Mouse (Mus musculus) cerebellum, adult 2 months (tissue): ENCODE results near the gene Arhgef3. TPM values are rescaled to one million over a fixed set of nuclear protein-coding genes. Genes with fewer than 3 reads are reported as not detected.

Source experiments
- DNase-seq, 2 experiments: peaks; one replicate each; pipeline ENCODE4 v3.0.0; 2021
- H3K27ac ChIP-seq: fragments of 200-500 bp; 2 replicates; pipeline ENCODE4 v1.5.1; 2012; ENCODE audit warnings: low read length, control low read depth, inconsistent platforms; ENCODE audit not compliant: insufficient read depth
- H3K27me3 ChIP-seq: fragments of 200-500 bp; 2 replicates; pipeline ENCODE4 v1.6.1; 2012; ENCODE audit warnings: inconsistent platforms, mild to moderate bottlenecking, low read length, moderate library complexity; ENCODE audit not compliant: control insufficient read depth, insufficient read depth
- H3K4me1 ChIP-seq: fragments of 200-500 bp; 2 replicates; pipeline ENCODE4 v1.6.1; 2011; ENCODE audit warnings: low read length; ENCODE audit not compliant: control insufficient read depth, insufficient read depth
- H3K4me3 ChIP-seq: fragments of 200-500 bp; replicated peaks from 2 replicates; pipeline ENCODE3; 2011; ENCODE audit warnings: mild to moderate bottlenecking, low read depth, low read length, control low read depth; ENCODE audit not compliant: insufficient read depth
- CTCF ChIP-seq: fragments of 200-500 bp; IDR thresholded peaks from 2 replicates; pipeline ENCODE4 v1.5.1; 2011; ENCODE audit warnings: low read depth, mild to moderate bottlenecking, control low read depth, low read length, moderate library complexity, borderline replicate concordance; ENCODE audit not compliant: insufficient read depth
- POLR2A ChIP-seq: fragments of 200-500 bp; IDR thresholded peaks from 2 replicates; pipeline ENCODE4 v1.6.1; 2011; ENCODE audit warnings: low read length, control low read depth, borderline replicate concordance; ENCODE audit not compliant: insufficient read depth
- WGBS: fragments of 180-500 bp; shearing (Covaris S2); methylation state at CpG from one replicate; pipeline ENCODE4 v1.1.7; 2018; 5-methylcytosine and 5-hydroxymethylcytosine counted together
- polyA plus RNA-seq: library from polyadenylated mRNA; depleted of rRNA; stranded (reverse); fragments of >200 nt; gene quantifications from 2 replicates; pipeline ENCODE4 v1.2.3, GENCODE M21; 2012

The Arhgef3 gene
- polyA plus RNA-seq, 1 experiment, result 54.8 TPM

DNA sequence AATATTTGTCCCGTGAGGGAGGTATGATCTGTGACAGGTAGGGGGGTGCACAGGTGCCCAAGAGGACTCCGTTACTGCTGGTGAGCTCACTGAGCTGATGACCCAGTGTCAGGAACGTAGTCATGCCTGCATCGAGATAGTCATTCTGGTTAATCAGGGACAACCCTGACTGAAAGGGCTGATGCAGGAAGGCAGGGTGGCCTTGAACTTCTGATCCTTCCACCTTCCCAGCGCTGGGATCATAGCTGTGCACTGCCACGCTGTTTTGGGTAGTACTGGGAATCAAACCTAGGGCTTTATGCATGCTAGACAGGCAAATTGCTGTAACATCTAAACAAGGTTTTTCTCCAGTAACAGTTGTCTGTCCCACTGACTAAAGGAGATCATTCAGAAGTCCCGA lies 109.9 kb downstream of the Arhgef3 start:
- no peak for DNase-seq
- Histone ChIP-seq H3K27ac (no peak overlapping the region), H3K4me1 (peaks cover 7% of the 10 kb centered on the region), H3K27me3 (no peaks in the 10 kb centered on the region), H3K4me3 (no peak overlapping the region)
- TF ChIP-seq CTCF (no peak), POLR2A (no peak)
- 94% methylated on average over 7 of the region's 7 CpGs for WGBS

DNA sequence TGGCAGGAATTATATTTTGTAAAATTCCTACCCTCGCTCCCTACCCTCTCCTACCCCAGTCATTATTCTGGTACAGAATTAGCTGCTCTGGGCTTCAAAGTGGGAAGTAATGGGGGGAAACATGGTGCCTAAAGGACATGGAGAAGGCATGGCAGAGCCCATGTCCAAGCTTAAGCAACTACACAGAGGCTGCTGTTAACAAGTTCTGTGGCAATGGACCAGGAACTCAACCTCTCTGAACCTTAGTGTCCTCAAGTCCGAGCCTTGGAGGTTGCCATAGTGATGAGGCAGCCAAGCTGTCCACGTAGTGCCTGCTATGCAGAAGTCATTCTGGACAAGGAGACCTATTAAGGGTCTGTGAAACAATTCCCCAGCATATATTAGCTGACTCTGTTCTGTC lies 111.6 kb downstream of the Arhgef3 start:
- Histone ChIP-seq H3K27ac (no peak overlapping the region), H3K27me3 (no peaks in the 10 kb centered on the region), H3K4me3 (no peak overlapping the region), H3K4me1 (no peaks in the 10 kb centered on the region)
- TF ChIP-seq CTCF (no peak), POLR2A (no peak)
- DNase-seq, result no peak
- WGBS, result 69% methylated on average over 3 of the region's 3 CpGs

DNA sequence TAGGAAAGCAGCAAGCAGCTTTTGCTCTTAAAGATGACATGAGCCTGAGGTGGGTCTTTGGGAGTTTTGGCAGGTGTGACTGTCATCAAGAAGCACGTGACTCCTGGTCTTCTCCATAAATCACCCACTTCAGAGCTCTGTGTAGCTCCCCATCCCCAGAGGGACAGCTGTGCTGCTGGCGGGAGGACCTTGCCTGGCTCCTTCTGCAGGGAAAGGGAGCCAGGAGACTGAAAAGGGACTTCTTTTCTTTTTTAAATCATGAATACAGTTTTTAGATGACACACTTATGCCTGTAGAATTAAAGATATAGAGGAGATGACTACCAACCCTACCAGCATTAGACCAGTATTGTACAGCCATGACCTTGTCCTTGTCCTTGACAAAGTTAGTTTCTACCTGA lies 113.6 kb downstream of the Arhgef3 start:
- no peak overlapping the region for H3K27ac ChIP-seq
- H3K27me3 ChIP-seq, result no peaks in the 10 kb centered on the region
- no peak overlapping the region for H3K4me3 ChIP-seq
- WGBS, result 76% methylated on average over 2 of the region's 2 CpGs
- TF ChIP-seq CTCF, result no peak
- no peaks in the 10 kb centered on the region for H3K4me1 ChIP-seq
- DNase-seq, result no peak

DNA sequence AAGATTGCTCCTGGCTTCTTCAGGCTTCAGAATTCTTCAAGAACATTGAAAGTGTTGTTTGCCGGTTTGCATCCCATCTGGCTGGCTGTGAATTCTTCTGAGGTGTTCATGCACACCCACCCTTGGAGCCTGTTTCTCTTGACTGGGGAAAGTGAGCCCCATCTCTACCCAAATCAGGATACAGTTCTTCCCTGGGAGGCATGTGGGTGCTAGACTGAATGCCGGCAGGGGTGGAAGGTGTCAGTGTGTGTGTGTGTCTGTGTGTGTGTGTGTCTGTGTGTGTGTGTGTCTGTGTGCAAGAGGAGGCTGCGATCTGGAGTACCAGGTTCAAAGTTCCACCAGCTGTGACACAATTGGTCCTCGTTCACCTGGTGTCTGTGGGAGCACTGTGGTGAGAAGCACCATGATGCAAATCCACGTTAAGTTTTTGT lies 114.3 kb downstream of the Arhgef3 start:
- no peaks in the 10 kb centered on the region for H3K27me3 ChIP-seq
- H3K27ac ChIP-seq, result no peak overlapping the region
- H3K4me1 ChIP-seq, result no peaks in the 10 kb centered on the region
- WGBS, result 87% methylated on average over 5 of the region's 5 CpGs
- H3K4me3 ChIP-seq, result no peak overlapping the region
- DNase-seq, result no peak
- TF ChIP-seq POLR2A, result no peak
- no peak for TF ChIP-seq CTCF

DNA sequence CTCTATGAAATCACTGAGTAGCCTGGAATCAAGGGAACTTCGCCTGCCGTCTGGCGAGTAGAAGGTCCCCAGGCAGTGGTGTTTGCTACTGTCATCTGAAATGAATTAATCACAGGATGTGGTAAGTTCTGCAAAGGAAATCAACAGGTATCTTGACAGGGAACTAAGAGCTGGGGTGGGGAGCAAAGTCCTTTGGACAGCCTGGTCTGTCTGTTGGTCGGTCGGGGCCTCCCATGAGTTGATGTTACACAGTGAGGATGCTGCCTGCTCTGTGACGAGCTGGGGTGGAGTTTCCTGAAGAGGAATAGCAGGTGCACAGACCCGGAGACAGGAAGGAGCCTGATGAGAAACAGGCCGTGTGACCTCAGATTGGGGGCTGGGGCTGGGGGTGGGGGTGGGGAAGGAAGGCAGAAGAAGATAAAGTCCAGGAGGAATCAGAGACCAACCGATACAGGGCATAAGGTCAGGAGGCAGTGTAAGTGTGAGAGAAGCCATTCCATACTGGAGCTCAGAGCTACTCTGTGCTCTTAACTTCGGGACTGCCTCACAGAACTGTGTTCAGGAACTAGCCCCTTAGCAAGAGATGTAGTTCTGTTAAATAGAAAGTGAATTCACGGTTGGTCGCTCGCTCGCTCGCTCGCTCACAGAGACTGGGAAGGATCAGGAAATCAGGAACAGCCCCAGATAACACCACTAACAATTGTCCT lies 114.9 kb downstream of the Arhgef3 start:
- WGBS, result 77% methylated on average over 16 of the region's 16 CpGs
- no peak overlapping the region for H3K4me3 ChIP-seq
- H3K27me3 ChIP-seq, result no peaks in the 10 kb centered on the region
- TF ChIP-seq CTCF (no peak), POLR2A (no peak)
- no peaks in the 10 kb centered on the region for H3K4me1 ChIP-seq
- no peak overlapping the region for H3K27ac ChIP-seq
- no peak for DNase-seq

DNA sequence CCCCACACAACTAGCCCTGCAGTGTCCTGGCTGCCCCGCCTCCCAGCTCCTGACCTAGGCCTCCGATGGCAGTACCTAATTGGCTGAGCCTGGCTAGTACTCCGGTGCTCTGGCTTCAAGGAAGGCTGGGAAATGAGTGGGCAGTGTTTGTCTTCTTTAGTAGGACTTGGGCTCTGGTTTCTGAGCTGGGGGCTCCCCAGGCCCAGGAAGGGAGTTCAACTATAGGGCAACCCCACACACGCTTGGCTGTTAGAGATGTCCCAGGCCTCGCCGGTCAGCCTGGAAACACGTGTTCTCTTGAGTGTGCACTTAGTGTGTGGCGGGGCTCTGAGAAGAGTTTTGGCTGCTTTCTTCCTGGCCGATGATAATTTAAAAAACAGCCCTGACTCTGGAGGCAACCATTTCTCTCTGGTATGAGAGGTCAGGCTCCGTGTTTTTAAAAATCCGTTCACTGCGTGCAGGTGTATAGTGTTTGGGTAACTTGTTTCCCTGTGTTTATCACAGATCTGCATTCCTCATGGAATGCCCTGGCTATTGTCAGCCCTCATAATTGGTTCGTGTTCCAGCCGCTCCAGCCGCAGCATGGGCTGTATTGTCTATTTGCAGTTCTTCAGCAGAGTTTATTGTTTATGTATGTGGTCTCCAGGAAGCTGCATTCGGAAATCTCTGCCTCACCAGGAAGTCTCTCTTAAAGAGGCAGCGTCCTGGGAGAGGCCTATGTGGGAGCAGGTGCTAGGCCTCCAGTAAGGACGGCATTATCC lies 115.7 kb downstream of the Arhgef3 start:
- Histone ChIP-seq H3K4me1 (no peaks in the 10 kb centered on the region), H3K27me3 (no peaks in the 10 kb centered on the region), H3K27ac (no peak overlapping the region), H3K4me3 (no peak overlapping the region)
- no peak for TF ChIP-seq CTCF
- TF ChIP-seq POLR2A, result no peak
- DNase-seq, result no peak
- WGBS, result 70% methylated on average over 18 of the region's 18 CpGs

DNA sequence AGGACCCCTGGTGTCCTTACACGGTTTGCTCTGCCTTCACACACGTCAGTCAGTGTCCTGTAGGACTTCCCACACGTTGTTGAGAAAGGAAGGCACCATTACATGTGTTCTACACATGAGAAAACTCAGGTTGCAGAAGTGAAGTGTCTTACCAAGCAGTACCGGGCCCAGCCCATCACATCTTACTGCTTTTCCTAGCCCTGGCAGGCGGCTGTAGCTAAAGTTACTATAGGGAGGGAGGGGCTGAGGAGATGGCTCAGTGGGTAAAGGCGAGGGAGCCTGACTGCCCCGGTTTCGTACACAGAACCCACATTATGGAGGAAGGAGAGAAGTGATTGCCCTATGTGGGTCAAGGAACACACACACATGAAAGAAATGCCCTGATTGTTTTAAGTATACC lies 116.8 kb downstream of the Arhgef3 start:
- TF ChIP-seq POLR2A (no peak), CTCF (no peak)
- Histone ChIP-seq H3K4me1 (no peaks in the 10 kb centered on the region), H3K27ac (no peak overlapping the region), H3K27me3 (no peaks in the 10 kb centered on the region), H3K4me3 (no peak overlapping the region)
- WGBS, result 88% methylated on average over 8 of the region's 8 CpGs
- DNase-seq, result no peak
